Mouse (Mus musculus): ENCODE data around the gene Trpm8. TPM values are rescaled to one million over a fixed set of nuclear protein-coding genes. Genes with fewer than 3 reads are reported as not detected.

The Trpm8 gene
- polyA plus RNA-seq, 1 experiment from 2014 or later, result not detected

DNA sequence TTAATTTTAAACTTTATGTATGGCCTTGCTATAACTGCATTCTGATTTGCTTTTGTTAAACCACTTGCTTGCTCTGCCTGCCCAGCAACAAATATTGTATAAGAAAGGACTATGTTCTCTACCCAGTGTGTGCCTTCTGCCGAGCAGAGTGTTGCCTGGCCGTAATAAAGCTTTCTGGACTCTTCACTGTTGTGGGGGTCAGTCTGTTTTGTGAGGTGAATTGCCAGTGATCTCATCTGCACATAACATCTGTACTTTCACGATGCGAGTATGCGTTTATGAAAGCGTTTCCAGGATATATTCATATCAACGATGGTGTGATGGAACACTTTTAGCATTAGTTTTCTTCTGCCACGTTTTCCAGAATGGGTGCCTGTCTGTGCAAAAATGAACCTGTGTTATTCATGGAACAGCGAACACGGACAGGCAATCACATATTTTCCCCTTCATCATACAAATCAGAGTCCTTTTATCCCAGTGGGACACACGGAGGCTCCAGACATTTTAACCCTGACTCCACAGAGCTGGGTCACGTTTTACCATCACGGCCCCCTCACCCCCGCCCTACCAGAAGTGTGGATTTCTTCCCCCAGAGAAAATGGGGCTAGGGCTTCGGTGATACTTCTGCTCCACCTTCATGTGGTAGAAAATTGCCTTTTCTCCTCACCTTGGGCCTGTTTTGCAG lies 2.7 kb downstream of the Trpm8 start:
- H3K4me1 ChIP-seq (ENCODE audit: control insufficient read depth, insufficient read depth, low read length), result peaks cover 8% of the 10 kb centered on the region
- WGBS, result 77% methylated on average over 15 of the region's 15 CpGs
- no peak overlapping the region for H3K4me3 ChIP-seq (ENCODE audit: low read depth, low read length)
- H3K4me2 ChIP-seq (ENCODE audit: low read depth, severe bottlenecking), result no peak overlapping the region
- H3K27me3 ChIP-seq (ENCODE audit: control insufficient read depth, insufficient read depth, low read length), result no peaks in the 10 kb centered on the region
- no peak overlapping the region for H3K27ac ChIP-seq (replicated peaks; ENCODE audit: low read depth, low read length)
- peaks cover 39% of the 10 kb centered on the region for H3K9me3 ChIP-seq (ENCODE audit: control insufficient read depth, low read length)
- H3K36me3 ChIP-seq (ENCODE audit: control insufficient read depth, insufficient read depth, low read length), result peaks cover 4% of the 10 kb centered on the region
- DNase-seq (ENCODE audit: low spot score) (no peak), ATAC-seq (ENCODE audit: insufficient number of reproducible peaks, low FRiP score, low TSS enrichment, low read depth) (no peak)
- H3K9ac ChIP-seq (ENCODE audit: low read length), result no peak overlapping the region

- DNase-seq (ENCODE audit: low spot score) (no peak), ATAC-seq (ENCODE audit: insufficient number of reproducible peaks, low FRiP score, low TSS enrichment, low read depth) (no peak)
- Histone ChIP-seq H3K27me3 (ENCODE audit: control insufficient read depth, insufficient read depth, low read length) (no peaks in the 10 kb centered on the region), H3K36me3 (ENCODE audit: control insufficient read depth, insufficient read depth, low read length) (no peaks in the 10 kb centered on the region), H3K4me3 (ENCODE audit: low read depth, low read length) (no peak overlapping the region), H3K27ac (replicated peaks; ENCODE audit: low read depth, low read length) (no peak overlapping the region), H3K4me1 (ENCODE audit: control insufficient read depth, insufficient read depth, low read length) (no peaks in the 10 kb centered on the region), H3K9ac (ENCODE audit: low read length) (no peak overlapping the region), H3K9me3 (ENCODE audit: control insufficient read depth, low read length) (peaks cover 42% of the 10 kb centered on the region), H3K4me2 (ENCODE audit: low read depth, severe bottlenecking) (no peak overlapping the region)
- WGBS, result 61% methylated on average over 3 of the region's 3 CpGs
Measured at GRCm38 (mm10) chr1:88282301-88282700, 4.8 kb downstream of the Trpm8 start.

- DNase-seq (ENCODE audit: low spot score) (no peak), ATAC-seq (ENCODE audit: insufficient number of reproducible peaks, low FRiP score, low TSS enrichment, low read depth) (no peak)
- H3K27ac ChIP-seq (replicated peaks; ENCODE audit: low read depth, low read length), result no peak overlapping the region
- H3K36me3 ChIP-seq (ENCODE audit: control insufficient read depth, insufficient read depth, low read length), result no peaks in the 10 kb centered on the region
- no peak overlapping the region for H3K4me3 ChIP-seq (ENCODE audit: low read depth, low read length)
- 79% methylated on average over 15 of the region's 15 CpGs for WGBS
- H3K9ac ChIP-seq (ENCODE audit: low read length), result no peak overlapping the region
- H3K9me3 ChIP-seq (ENCODE audit: control insufficient read depth, low read length), result peaks cover 49% of the 10 kb centered on the region
- no peaks in the 10 kb centered on the region for H3K27me3 ChIP-seq (ENCODE audit: control insufficient read depth, insufficient read depth, low read length)
- H3K4me2 ChIP-seq (ENCODE audit: low read depth, severe bottlenecking), result no peak overlapping the region
- H3K4me1 ChIP-seq (ENCODE audit: control insufficient read depth, insufficient read depth, low read length), result no peaks in the 10 kb centered on the region
Measured at GRCm38 (mm10) chr1:88283376-88284227, 6.1 kb downstream of the Trpm8 start.

DNA sequence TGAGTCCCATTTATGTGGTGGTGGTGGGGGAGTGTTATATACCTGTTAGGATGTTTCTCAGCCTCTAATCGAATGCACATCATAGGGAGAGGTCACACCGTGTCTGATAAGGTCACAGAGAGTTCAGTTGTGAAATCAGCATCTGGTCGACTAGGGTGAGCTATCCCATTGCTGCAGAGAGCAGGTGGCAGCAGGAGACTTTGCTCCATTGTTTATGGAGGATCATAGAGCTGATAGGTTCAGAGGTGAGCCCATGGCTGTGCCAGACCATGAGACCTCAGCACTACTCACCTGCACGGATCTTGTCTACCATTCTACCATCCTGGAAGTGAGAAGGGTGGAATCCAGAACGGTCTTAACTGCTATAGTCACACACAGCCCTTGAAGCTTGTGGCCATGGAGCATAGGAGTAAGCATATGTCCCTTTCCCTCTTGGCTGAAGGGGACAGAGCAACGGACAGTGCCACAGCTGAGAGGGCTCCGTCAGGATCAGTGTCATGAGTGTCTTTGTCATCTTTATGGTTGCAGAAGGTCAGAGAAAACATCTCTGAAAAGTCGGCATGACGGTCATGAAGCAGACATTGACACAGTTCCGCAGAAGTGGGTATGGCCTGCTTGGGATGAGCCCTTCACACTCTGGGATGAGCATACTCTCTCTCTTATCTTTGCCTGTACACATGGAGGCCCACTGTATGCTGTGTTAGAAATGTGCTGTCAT lies 6.9 kb downstream of the Trpm8 start:
- peaks cover 49% of the 10 kb centered on the region for H3K9me3 ChIP-seq (ENCODE audit: control insufficient read depth, low read length)
- no peak overlapping the region for H3K4me2 ChIP-seq (ENCODE audit: low read depth, severe bottlenecking)
- no peak overlapping the region for H3K4me3 ChIP-seq (ENCODE audit: low read depth, low read length)
- WGBS, result 63% methylated on average over 10 of the region's 10 CpGs
- no peaks in the 10 kb centered on the region for H3K27me3 ChIP-seq (ENCODE audit: control insufficient read depth, insufficient read depth, low read length)
- ATAC-seq (ENCODE audit: insufficient number of reproducible peaks, low FRiP score, low TSS enrichment, low read depth), result peak; percentile 7; the same call in 1 of the 2 replicates
- H3K9ac ChIP-seq (ENCODE audit: low read length), result no peak overlapping the region
- DNase-seq (ENCODE audit: low spot score), result no peak
- H3K4me1 ChIP-seq (ENCODE audit: control insufficient read depth, insufficient read depth, low read length), result no peaks in the 10 kb centered on the region
- H3K36me3 ChIP-seq (ENCODE audit: control insufficient read depth, insufficient read depth, low read length), result no peaks in the 10 kb centered on the region
- no peak overlapping the region for H3K27ac ChIP-seq (replicated peaks; ENCODE audit: low read depth, low read length)

DNA sequence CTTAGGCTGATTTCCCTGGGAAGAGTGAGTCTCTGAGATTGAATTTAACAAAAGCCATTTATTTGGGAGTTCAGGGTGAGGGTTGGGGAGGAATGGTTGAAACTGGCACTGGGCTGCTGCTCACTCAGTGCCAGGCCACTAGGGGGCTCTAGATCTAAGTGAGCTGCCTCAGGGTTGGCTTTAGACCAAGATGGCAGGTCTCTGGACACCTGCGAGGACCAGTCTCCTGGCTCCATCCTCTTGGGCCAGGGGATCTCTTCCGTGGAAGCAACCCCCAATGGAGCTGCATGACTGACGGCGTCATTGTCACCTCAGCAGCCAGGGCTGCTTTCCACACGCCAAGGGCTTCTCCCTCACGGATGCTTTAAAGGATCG lies 7.5 kb downstream of the Trpm8 start:
- WGBS, result 62% methylated on average over 7 of the region's 7 CpGs
- no peak overlapping the region for H3K4me3 ChIP-seq (ENCODE audit: low read depth, low read length)
- ATAC-seq (ENCODE audit: insufficient number of reproducible peaks, low FRiP score, low TSS enrichment, low read depth), result 0 out of 2 replicates have a peak, but pooled peaks have one; percentile 17

GRCm38 (mm10) chr1:88285652-88286051 lies 8.2 kb downstream of the Trpm8 start:
- Histone ChIP-seq H3K27ac (replicated peaks; ENCODE audit: low read depth, low read length) (no peak overlapping the region), H3K4me2 (ENCODE audit: low read depth, severe bottlenecking) (no peak overlapping the region), H3K9ac (ENCODE audit: low read length) (no peak overlapping the region), H3K4me1 (ENCODE audit: control insufficient read depth, insufficient read depth, low read length) (no peaks in the 10 kb centered on the region), H3K4me3 (ENCODE audit: low read depth, low read length) (no peak overlapping the region), H3K27me3 (ENCODE audit: control insufficient read depth, insufficient read depth, low read length) (no peaks in the 10 kb centered on the region), H3K9me3 (ENCODE audit: control insufficient read depth, low read length) (peaks cover 56% of the 10 kb centered on the region), H3K36me3 (ENCODE audit: control insufficient read depth, insufficient read depth, low read length) (no peaks in the 10 kb centered on the region)
- ATAC-seq (ENCODE audit: insufficient number of reproducible peaks, low FRiP score, low TSS enrichment, low read depth) (no peak), DNase-seq (ENCODE audit: low spot score) (no peak)
- WGBS, result 72% methylated on average over 5 of the region's 5 CpGs

More for the DNA sequence above, 7.5 kb downstream of the Trpm8 start:
- H3K9me3 ChIP-seq (ENCODE audit: control insufficient read depth, low read length), result peaks cover 49% of the 10 kb centered on the region
- DNase-seq (ENCODE audit: low spot score), result no peak
- H3K27me3 ChIP-seq (ENCODE audit: control insufficient read depth, insufficient read depth, low read length), result no peaks in the 10 kb centered on the region
- no peaks in the 10 kb centered on the region for H3K4me1 ChIP-seq (ENCODE audit: control insufficient read depth, insufficient read depth, low read length)
- H3K27ac ChIP-seq (replicated peaks; ENCODE audit: low read depth, low read length), result no peak overlapping the region
- H3K9ac ChIP-seq (ENCODE audit: low read length), result no peak overlapping the region
- no peak overlapping the region for H3K4me2 ChIP-seq (ENCODE audit: low read depth, severe bottlenecking)
- no peaks in the 10 kb centered on the region for H3K36me3 ChIP-seq (ENCODE audit: control insufficient read depth, insufficient read depth, low read length)

- ATAC-seq (ENCODE audit: insufficient number of reproducible peaks, low FRiP score, low TSS enrichment, low read depth), result no peak
Measured at GRCm38 (mm10) chr1:88286136-88286845, 8.8 kb downstream of the Trpm8 start.

More at GRCm38 (mm10) chr1:88286136-88286845, 8.8 kb downstream of the Trpm8 start:
- no peak for DNase-seq (ENCODE audit: low spot score)
- Histone ChIP-seq H3K9ac (ENCODE audit: low read length) (no peak overlapping the region), H3K27ac (replicated peaks; ENCODE audit: low read depth, low read length) (no peak overlapping the region), H3K36me3 (ENCODE audit: control insufficient read depth, insufficient read depth, low read length) (no peaks in the 10 kb centered on the region), H3K4me1 (ENCODE audit: control insufficient read depth, insufficient read depth, low read length) (no peaks in the 10 kb centered on the region), H3K4me2 (ENCODE audit: low read depth, severe bottlenecking) (no peak overlapping the region), H3K9me3 (ENCODE audit: control insufficient read depth, low read length) (peaks cover 57% of the 10 kb centered on the region), H3K27me3 (ENCODE audit: control insufficient read depth, insufficient read depth, low read length) (no peaks in the 10 kb centered on the region), H3K4me3 (ENCODE audit: low read depth, low read length) (no peak overlapping the region)
- WGBS, result 83% methylated on average over 15 of the region's 15 CpGs

All from limb, embryonic 11.5 days (tissue).